ENCODE assay signal across 8 mouse cellular contexts in the genomic region with DNA sequence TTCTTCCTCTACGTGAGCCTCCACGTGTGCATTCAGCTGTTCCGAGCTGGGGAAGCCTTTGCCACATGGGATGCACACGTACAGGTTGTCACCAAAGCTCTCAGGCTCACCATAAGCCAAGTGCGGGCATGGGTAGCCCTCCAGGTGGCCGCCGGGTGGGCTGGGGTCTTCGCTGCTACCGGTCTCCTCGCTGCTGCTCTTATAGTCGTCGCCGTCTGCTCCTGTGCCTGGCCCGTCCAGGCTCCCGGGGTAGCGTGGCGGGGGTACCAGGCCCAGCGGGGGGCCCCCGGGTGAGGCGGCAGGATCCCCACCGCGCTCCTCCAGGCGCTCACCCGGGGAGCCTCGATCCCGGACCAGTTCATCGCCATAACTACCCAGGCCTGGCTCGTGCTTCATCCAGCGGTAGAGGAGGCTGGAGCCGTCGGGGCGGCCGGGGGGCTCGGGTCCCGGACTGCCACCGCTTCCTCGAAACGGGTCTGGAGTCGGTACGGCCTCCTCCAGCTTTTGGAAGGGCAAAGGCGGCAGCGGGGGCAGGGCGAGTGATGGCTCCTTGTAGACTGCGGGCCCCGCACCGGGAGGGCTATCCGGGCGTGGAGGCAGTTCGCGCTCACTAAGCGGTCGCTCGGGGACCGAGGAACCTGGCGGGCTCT. TPM values are rescaled to one million over a fixed set of nuclear protein-coding genes. Genes with fewer than 3 reads are reported as not detected.
A peak's percentile ranks its signal among the peaks of the same experiment; 100 is the strongest.
DNase-seq lines count a peak whose midpoint lies in the region; ATAC-seq and TF ChIP-seq lines count a peak whose summit lies in the region.

No protein-coding gene starts in this region.

- H3K36me3 ChIP-seq in embryonic facial prominence, embryonic 10.5 days (replicated peaks) = peaks cover 34% of the 10 kb centered on the region
- peaks cover 10% of the 10 kb centered on the region; the same call in 1 of the 2 replicates for H3K36me3 ChIP-seq in heart, embryonic 16.5 days (ENCODE audit: control insufficient read depth, insufficient read depth)
- peaks cover 40% of the 10 kb centered on the region for H3K36me3 ChIP-seq in limb, embryonic 15.5 days
- H3K36me3 ChIP-seq in stomach, postnatal 0 days (ENCODE audit: control insufficient read depth, insufficient read depth, low read length) = peaks cover 20% of the 10 kb centered on the region

- no peak for ATAC-seq in heart, embryonic 16.5 days (replicated peaks; ENCODE audit: extremely low read depth, insufficient read depth, low FRiP score)
- ATAC-seq in limb, embryonic 15.5 days (ENCODE audit: insufficient number of reproducible peaks, low FRiP score, low TSS enrichment, low read depth) = no peak
- no peak for ATAC-seq in stomach, postnatal 0 days (ENCODE audit: low FRiP score, low TSS enrichment)

- H3K4me1 ChIP-seq in embryonic facial prominence, embryonic 10.5 days = peaks cover 69% of the 10 kb centered on the region
- H3K4me1 ChIP-seq in heart, embryonic 16.5 days (ENCODE audit: control insufficient read depth, insufficient read depth, low read length) = peaks cover 45% of the 10 kb centered on the region
- H3K4me1 ChIP-seq in limb, embryonic 15.5 days = peaks cover 88% of the 10 kb centered on the region
- H3K4me1 ChIP-seq in stomach, postnatal 0 days (replicated peaks; ENCODE audit: control insufficient read depth, insufficient read depth) = no peaks in the 10 kb centered on the region

- TF ChIP-seq CTCF in layer of hippocampus, adult 2 months (conservative IDR thresholded peaks at IDR 0.05) = no peak
- no peak for TF ChIP-seq CTCF in stomach, postnatal 0 days (IDR thresholded peaks at IDR 0.05; ENCODE audit: low read depth)

- peak overlapping the region; percentile 95 for H3K4me2 ChIP-seq in heart, embryonic 16.5 days (ENCODE audit: low read depth, low read length)
- peak overlapping the region; percentile 93 for H3K4me2 ChIP-seq in limb, embryonic 15.5 days
- H3K4me2 ChIP-seq in stomach, postnatal 0 days (replicated peaks; ENCODE audit: low read depth) = peak overlapping the region; percentile 91

- H3K9ac ChIP-seq in heart, embryonic 16.5 days (ENCODE audit: low read length) = peak overlapping the region; percentile 74
- peak overlapping the region; percentile 65 for H3K9ac ChIP-seq in limb, embryonic 15.5 days
- H3K9ac ChIP-seq in stomach, postnatal 0 days (ENCODE audit: low read length) = peak overlapping the region; percentile 80

- peaks cover 91% of the 10 kb centered on the region for H3K27me3 ChIP-seq in embryonic facial prominence, embryonic 10.5 days (replicated peaks; ENCODE audit: low read depth, poor library complexity, severe bottlenecking)
- H3K27me3 ChIP-seq in heart, embryonic 16.5 days (ENCODE audit: control insufficient read depth, insufficient read depth, low read length) = peaks cover 27% of the 10 kb centered on the region
- H3K27me3 ChIP-seq in limb, embryonic 15.5 days = peaks cover 63% of the 10 kb centered on the region
- H3K27me3 ChIP-seq in stomach, postnatal 0 days (ENCODE audit: control insufficient read depth, insufficient read depth, low read length) = no peaks in the 10 kb centered on the region; the same call in 1 of the 2 replicates

- no peak for TF ChIP-seq EP300 in stomach, postnatal 0 days (optimal IDR thresholded peaks at IDR 0.05)

- 3% methylated on average over 55 of the region's 55 CpGs for WGBS in embryonic facial prominence, embryonic 10.5 days
- 9% methylated on average over 55 of the region's 55 CpGs for WGBS in heart, embryonic 16.5 days
- 12% methylated on average over 55 of the region's 55 CpGs for WGBS in limb, embryonic 15.5 days
- 17% methylated on average over 55 of the region's 55 CpGs for whole genome bisulfite sequencing in stomach, postnatal 0 days

- peak overlapping the region; percentile 43 for H3K4me3 ChIP-seq in layer of hippocampus, adult 2 months
- peak overlapping the region; percentile 58 for H3K4me3 ChIP-seq in embryonic facial prominence, embryonic 10.5 days
- H3K4me3 ChIP-seq in heart, embryonic 16.5 days (ENCODE audit: low read length) = peak overlapping the region; percentile 73
- peak overlapping the region; percentile 71 for H3K4me3 ChIP-seq in limb, embryonic 15.5 days
- H3K4me3 ChIP-seq in stomach, postnatal 0 days (ENCODE audit: low read depth, low read length) = peak overlapping the region; percentile 72

- H3K9me3 ChIP-seq in embryonic facial prominence, embryonic 10.5 days = no peaks in the 10 kb centered on the region
- no peaks in the 10 kb centered on the region for H3K9me3 ChIP-seq in heart, embryonic 16.5 days (replicated peaks; ENCODE audit: control insufficient read depth, low read length)
- no peaks in the 10 kb centered on the region for H3K9me3 ChIP-seq in limb, embryonic 15.5 days
- no peaks in the 10 kb centered on the region for H3K9me3 ChIP-seq in stomach, postnatal 0 days (ENCODE audit: control insufficient read depth, low read length)

- no peak for DNase-seq in layer of hippocampus, adult 2 months (ENCODE audit: low spot score in 2 of 2)
- no peak for DNase-seq in layer of hippocampus, adult 11-12 months (ENCODE audit: low spot score)
- DNase-seq in embryonic facial prominence, embryonic 10.5 days (ENCODE audit: low spot score) = peak; percentile 40
- DNase-seq in stomach, postnatal 0 days (ENCODE audit: low spot score) = peak; percentile 23
- no peak for DNase-seq in ovary, postnatal 10 days (ENCODE audit: low spot score)
- DNase-seq in lung, postnatal 36 days = no peak

- peak overlapping the region; percentile 62; the same call in 1 of the 2 replicates for H3K27ac ChIP-seq in layer of hippocampus, adult 2 months
- peak overlapping the region; percentile 36 for H3K27ac ChIP-seq in embryonic facial prominence, embryonic 10.5 days (replicated peaks)
- peak overlapping the region; percentile 86 for H3K27ac ChIP-seq in heart, embryonic 16.5 days (ENCODE audit: low read length)
- H3K27ac ChIP-seq in limb, embryonic 15.5 days = peak overlapping the region; percentile 92
- H3K27ac ChIP-seq in stomach, postnatal 0 days (replicated peaks) = peak overlapping the region; percentile 91

RNA-seq across cellular contexts. Expression of a gene that starts 3.0 kb away (rescaled TPM):
- total RNA-seq in layer of hippocampus, adult 2 months (2021) = 1 to 10 TPM; 3.8 to 3.9 TPM
- polyA plus RNA-seq in embryonic facial prominence, embryonic 10.5 days (2016; fragmentation: Nextera tagmentation; extraction: Ambion mirVana) = 0.23 and 1.3 TPM in 2 replicates
- polyA plus RNA-seq in heart, embryonic 16.5 days (2015; fragmentation: Nextera tagmentation; extraction: Ambion mirVana) = 7.1 and 9.8 TPM in 2 replicates
- 17.2 and 21.2 TPM in 2 replicates for polyA plus RNA-seq in limb, embryonic 15.5 days (2015; fragmentation: Nextera tagmentation; extraction: Ambion mirVana)
- 6.6 and 8.2 TPM in 2 replicates for polyA plus RNA-seq in stomach, postnatal 0 days (2015; fragmentation: Nextera tagmentation; extraction: Ambion mirVana)

RNA-seq across cellular contexts. Expression of a gene that starts 12.3 kb away (rescaled TPM):
- total RNA-seq in layer of hippocampus, adult 2 months (2021) = 10 to 100 TPM; 19.3 to 22.4 TPM
- 35.4 and 36.7 TPM in 2 replicates for polyA plus RNA-seq in embryonic facial prominence, embryonic 10.5 days (2016; fragmentation: Nextera tagmentation; extraction: Ambion mirVana)
- 18.4 and 18.7 TPM in 2 replicates for polyA plus RNA-seq in heart, embryonic 16.5 days (2015; fragmentation: Nextera tagmentation; extraction: Ambion mirVana)
- 22.5 and 23.3 TPM in 2 replicates for polyA plus RNA-seq in limb, embryonic 15.5 days (2015; fragmentation: Nextera tagmentation; extraction: Ambion mirVana)
- 19.3 and 20.2 TPM in 2 replicates for polyA plus RNA-seq in stomach, postnatal 0 days (2015; fragmentation: Nextera tagmentation; extraction: Ambion mirVana)

RNA-seq across cellular contexts. Expression of a gene that starts 24.7 kb away (rescaled TPM):
- total RNA-seq in layer of hippocampus, adult 2 months (2021) = 10 to 100 TPM; 30.7 to 31.4 TPM
- polyA plus RNA-seq in embryonic facial prominence, embryonic 10.5 days (2016; fragmentation: Nextera tagmentation; extraction: Ambion mirVana) = 24.9 and 29.2 TPM in 2 replicates
- 19.7 and 21.0 TPM in 2 replicates for polyA plus RNA-seq in heart, embryonic 16.5 days (2015; fragmentation: Nextera tagmentation; extraction: Ambion mirVana)
- polyA plus RNA-seq in limb, embryonic 15.5 days (2015; fragmentation: Nextera tagmentation; extraction: Ambion mirVana) = 21.1 and 23.3 TPM in 2 replicates
- polyA plus RNA-seq in stomach, postnatal 0 days (2015; fragmentation: Nextera tagmentation; extraction: Ambion mirVana) = 15.2 and 15.8 TPM in 2 replicates

RNA-seq across cellular contexts. Expression of a gene that starts 27.3 kb away (rescaled TPM):
- 100 to 1,000 TPM; 104 to 110 TPM for total RNA-seq in layer of hippocampus, adult 2 months (2021)
- polyA plus RNA-seq in embryonic facial prominence, embryonic 10.5 days (2016; fragmentation: Nextera tagmentation; extraction: Ambion mirVana) = 1.5 and 2.1 TPM in 2 replicates
- 12.4 and 13.1 TPM in 2 replicates for polyA plus RNA-seq in heart, embryonic 16.5 days (2015; fragmentation: Nextera tagmentation; extraction: Ambion mirVana)
- polyA plus RNA-seq in limb, embryonic 15.5 days (2015; fragmentation: Nextera tagmentation; extraction: Ambion mirVana) = 4.9 and 5.8 TPM in 2 replicates
- 2.1 and 2.9 TPM in 2 replicates for polyA plus RNA-seq in stomach, postnatal 0 days (2015; fragmentation: Nextera tagmentation; extraction: Ambion mirVana)

Comparison
In these comparisons a context has a peak if more than half of its experiments do, and no peak if none do; other contexts are left out.
1. DNase-seq: peak in embryonic facial prominence, embryonic 10.5 days (single experiment) and stomach, postnatal 0 days (single experiment); none in layer of hippocampus, adult 2 months (0 of 2), layer of hippocampus, adult 11-12 months (single experiment), ovary, postnatal 10 days (single experiment) and lung, postnatal 36 days (single experiment).
2. H3K27ac ChIP-seq: peak in every context shown above with its lines; median percentile 92 in limb, embryonic 15.5 days; 91 in stomach, postnatal 0 days; 86 in heart, embryonic 16.5 days; 62 in layer of hippocampus, adult 2 months; 36 in embryonic facial prominence, embryonic 10.5 days.
3. Peak in every context shown above with its lines, with median percentiles within 50 percentile points of each other: H3K4me3 ChIP-seq, H3K4me2 ChIP-seq and H3K9ac ChIP-seq.